Mouse (Mus musculus): ENCODE results near the gene Efcab9. TPM values are rescaled to one million over a fixed set of nuclear protein-coding genes. Genes with fewer than 3 reads are reported as not detected.

Gene Efcab9
- total and polyA plus RNA-seq, 2 experiments from 2014 or later = 0.22 TPM; not detected in 1

GRCm38 (mm10) chr11:32486621-32487020 is 45.3 kb downstream of the Efcab9 start:
- no peak overlapping the region for H3K4me3 ChIP-seq (ENCODE audit: low read depth, low read length)
- no peak overlapping the region for H3K9ac ChIP-seq
- no peak for TF ChIP-seq CTCF (IDR thresholded peaks at IDR 0.05; ENCODE audit: low read depth)
- H3K27ac ChIP-seq (ENCODE audit: low read depth, low read length) = no peak overlapping the region
- no peak overlapping the region for H3K4me2 ChIP-seq (ENCODE audit: low read depth)
- WGBS = 82% methylated on average over 3 of the region's 3 CpGs
- no peaks in the 10 kb centered on the region for H3K27me3 ChIP-seq (ENCODE audit: insufficient read depth, low read length)
- 0 out of 2 replicates have a peak, but pooled peaks cover 5% of the 10 kb centered on the region for H3K4me1 ChIP-seq (ENCODE audit: insufficient read depth)
- no peaks in the 10 kb centered on the region for H3K9me3 ChIP-seq (ENCODE audit: low read length)
- no peak for DNase-seq
- ATAC-seq = no peak
- no peaks in the 10 kb centered on the region for H3K36me3 ChIP-seq (ENCODE audit: insufficient read depth)

- H3K36me3 ChIP-seq (ENCODE audit: insufficient read depth) = no peaks in the 10 kb centered on the region
- no peak overlapping the region for H3K4me2 ChIP-seq (ENCODE audit: low read depth)
- ATAC-seq (no peak), DNase-seq (no peak)
- H3K4me1 ChIP-seq (ENCODE audit: insufficient read depth) = 0 out of 2 replicates have a peak, but pooled peaks cover 3% of the 10 kb centered on the region
- H3K4me3 ChIP-seq (ENCODE audit: low read depth, low read length) = no peak overlapping the region
- H3K9ac ChIP-seq = no peak overlapping the region
- H3K9me3 ChIP-seq (ENCODE audit: low read length) = no peaks in the 10 kb centered on the region
- H3K27me3 ChIP-seq (ENCODE audit: insufficient read depth, low read length) = no peaks in the 10 kb centered on the region
- 66% methylated on average over 3 of the region's 3 CpGs for WGBS
- no peak for TF ChIP-seq CTCF (IDR thresholded peaks at IDR 0.05; ENCODE audit: low read depth)
- no peak overlapping the region for H3K27ac ChIP-seq (ENCODE audit: low read depth, low read length)
These were observed 46.6 kb downstream of the Efcab9 start for GRCm38 (mm10) chr11:32485290-32485689.

GRCm38 (mm10) chr11:32481525-32481924 is 50.4 kb downstream of the Efcab9 start:
- DNase-seq (no peak), ATAC-seq (no peak)
- 74% methylated on average over 2 of the region's 2 CpGs for WGBS
- Histone ChIP-seq H3K9ac (no peak overlapping the region), H3K27me3 (ENCODE audit: insufficient read depth, low read length) (no peaks in the 10 kb centered on the region), H3K4me3 (ENCODE audit: low read depth, low read length) (no peak overlapping the region), H3K36me3 (ENCODE audit: insufficient read depth) (no peaks in the 10 kb centered on the region), H3K4me2 (ENCODE audit: low read depth) (no peak overlapping the region), H3K9me3 (ENCODE audit: low read length) (no peaks in the 10 kb centered on the region), H3K27ac (ENCODE audit: low read depth, low read length) (no peak overlapping the region), H3K4me1 (ENCODE audit: insufficient read depth) (no peaks in the 10 kb centered on the region)
- TF ChIP-seq CTCF (IDR thresholded peaks at IDR 0.05; ENCODE audit: low read depth) = no peak

GRCm38 (mm10) chr11:32475487-32476236 is 56.2 kb downstream of the Efcab9 start:
- Histone ChIP-seq H3K4me1 (ENCODE audit: insufficient read depth) (no peaks in the 10 kb centered on the region), H3K27me3 (ENCODE audit: insufficient read depth, low read length) (no peaks in the 10 kb centered on the region), H3K27ac (ENCODE audit: low read depth, low read length) (no peak overlapping the region), H3K36me3 (ENCODE audit: insufficient read depth) (no peaks in the 10 kb centered on the region), H3K9ac (no peak overlapping the region), H3K4me3 (ENCODE audit: low read depth, low read length) (no peak overlapping the region), H3K9me3 (ENCODE audit: low read length) (no peaks in the 10 kb centered on the region), H3K4me2 (ENCODE audit: low read depth) (no peak overlapping the region)
- no peak for TF ChIP-seq CTCF (IDR thresholded peaks at IDR 0.05; ENCODE audit: low read depth)
- no peak for DNase-seq
- no peak for ATAC-seq
- WGBS = 88% methylated on average over 5 of the region's 5 CpGs

GRCm38 (mm10) chr11:32474725-32475124 is 57.2 kb downstream of the Efcab9 start:
- Histone ChIP-seq H3K4me2 (ENCODE audit: low read depth) (no peak overlapping the region), H3K4me1 (ENCODE audit: insufficient read depth) (no peaks in the 10 kb centered on the region), H3K9ac (no peak overlapping the region), H3K4me3 (ENCODE audit: low read depth, low read length) (no peak overlapping the region), H3K27ac (ENCODE audit: low read depth, low read length) (no peak overlapping the region), H3K27me3 (ENCODE audit: insufficient read depth, low read length) (no peaks in the 10 kb centered on the region), H3K36me3 (ENCODE audit: insufficient read depth) (no peaks in the 10 kb centered on the region), H3K9me3 (ENCODE audit: low read length) (no peaks in the 10 kb centered on the region)
- TF ChIP-seq CTCF (IDR thresholded peaks at IDR 0.05; ENCODE audit: low read depth) = no peak
- WGBS = 86% methylated on average over 3 of the region's 3 CpGs
- DNase-seq (no peak), ATAC-seq (no peak)

Other genes with a start within 250 kb of the Efcab9 start
- 405 and 563 TPM in 2 replicates for gene Hba-a1, start 248.6 kb downstream of the Efcab9 start, total RNA-seq (2014; rRNA removed)
- gene Hba-a1, start 248.6 kb downstream of the Efcab9 start, polyA plus RNA-seq (2015; fragmentation: Nextera tagmentation; extraction: Ambion mirVana) = 490 and 723 TPM in 2 replicates
- gene Hbq1b, start 245.1 kb downstream of the Efcab9 start, total RNA-seq (2014; rRNA removed) = 0.71 and 1.8 TPM in 2 replicates
- gene Hbq1b, start 245.1 kb downstream of the Efcab9 start, polyA plus RNA-seq (2015; fragmentation: Nextera tagmentation; extraction: Ambion mirVana) = 3.5 and 5.5 TPM in 2 replicates
- gene Hba-a2, start 235.6 kb downstream of the Efcab9 start, total RNA-seq (2014; rRNA removed) = 789 and 953 TPM in 2 replicates
- gene Hba-a2, start 235.6 kb downstream of the Efcab9 start, polyA plus RNA-seq (2015; fragmentation: Nextera tagmentation; extraction: Ambion mirVana) = 1,191 and 1,686 TPM in 2 replicates
- 1.3 and 1.6 TPM in 2 replicates for gene Hbq1a, start 232.0 kb downstream of the Efcab9 start, total RNA-seq (2014; rRNA removed)
- gene Hbq1a, start 232.0 kb downstream of the Efcab9 start, polyA plus RNA-seq (2015; fragmentation: Nextera tagmentation; extraction: Ambion mirVana) = 2.3 and 2.6 TPM in 2 replicates
- gene Sh3pxd2b, start 184.3 kb downstream of the Efcab9 start, total RNA-seq (2014; rRNA removed) = 26.0 and 35.9 TPM in 2 replicates
- 5.7 and 7.4 TPM in 2 replicates for gene Sh3pxd2b, start 184.3 kb downstream of the Efcab9 start, polyA plus RNA-seq (2015; fragmentation: Nextera tagmentation; extraction: Ambion mirVana)
- gene Ubtd2, start 76.7 kb downstream of the Efcab9 start, total RNA-seq (2014; rRNA removed) = 56.1 and 72.0 TPM in 2 replicates
- 36.0 and 41.6 TPM in 2 replicates for gene Ubtd2, start 76.7 kb downstream of the Efcab9 start, polyA plus RNA-seq (2015; fragmentation: Nextera tagmentation; extraction: Ambion mirVana)
- 2.0 and 2.3 TPM in 2 replicates for gene Stk10, start 1.2 kb upstream of the Efcab9 start, total RNA-seq (2014; rRNA removed)
- 0.90 and 0.97 TPM in 2 replicates for gene Stk10, start 1.2 kb upstream of the Efcab9 start, polyA plus RNA-seq (2015; fragmentation: Nextera tagmentation; extraction: Ambion mirVana)
- 147 and 161 TPM in 2 replicates for gene Fbxw11, start 110.6 kb upstream of the Efcab9 start, total RNA-seq (2014; rRNA removed)
- 85.9 and 110 TPM in 2 replicates for gene Fbxw11, start 110.6 kb upstream of the Efcab9 start, polyA plus RNA-seq (2015; fragmentation: Nextera tagmentation; extraction: Ambion mirVana)